Mouse (Mus musculus) stomach, postnatal 0 days (tissue): ENCODE measurements around the gene Dnajb1. TPM values are rescaled to one million over a fixed set of nuclear protein-coding genes. Genes with fewer than 3 reads are reported as not detected.
A peak's percentile ranks its signal among the peaks of the same experiment; 100 is the strongest.

Source experiments
- ATAC-seq: fragments of 200-750 bp; cut with Nextera tagmentation; 2 replicates; pipeline ENCODE4 v1.8.0; 2017; ENCODE audit not compliant: low FRiP score, low TSS enrichment
- DNase-seq: peaks from one replicate; pipeline ENCODE4 v3.0.0-alpha.2; 2016; ENCODE audit warnings: low spot score
- H3K27ac ChIP-seq: fragments of 300-500 bp; sonication (generic); replicated peaks from 2 replicates; pipeline ENCODE4 v1.5.1; 2014; ENCODE audit warnings: mild to moderate bottlenecking, control low read depth
- H3K27me3 ChIP-seq: fragments of 300-500 bp; sonication (generic); 2 replicates; pipeline ENCODE4 v1.6.1; 2014; ENCODE audit warnings: low read length; ENCODE audit not compliant: control insufficient read depth, insufficient read depth
- H3K36me3 ChIP-seq: fragments of 300-500 bp; sonication (generic); 2 replicates; pipeline ENCODE4 v1.6.1; 2014; ENCODE audit warnings: low read length, mixed read lengths; ENCODE audit not compliant: control insufficient read depth, insufficient read depth
- H3K4me1 ChIP-seq: fragments of 300-500 bp; sonication (generic); replicated peaks from 2 replicates; pipeline ENCODE4 v1.6.1; 2014; ENCODE audit warnings: antibody characterized with exemption; ENCODE audit not compliant: control insufficient read depth, insufficient read depth
- H3K4me2 ChIP-seq: fragments of 300-500 bp; sonication (generic); replicated peaks from 2 replicates; pipeline ENCODE4 v1.6.1; 2014; ENCODE audit warnings: low read depth, mild to moderate bottlenecking, control low read depth, moderate library complexity
- H3K4me3 ChIP-seq: fragments of 300-500 bp; sonication (generic); 2 replicates; pipeline ENCODE4 v1.5.1; 2014; ENCODE audit warnings: low read depth, low read length, control low read depth
- H3K9ac ChIP-seq: fragments of 300-500 bp; sonication (generic); 2 replicates; pipeline ENCODE4 v1.6.1; 2014; ENCODE audit warnings: mild to moderate bottlenecking, low read length, control low read depth, mixed read lengths
- H3K9me3 ChIP-seq: fragments of 300-500 bp; sonication (generic); 2 replicates; pipeline ENCODE4 v1.6.1; 2016; ENCODE audit warnings: low read length; ENCODE audit not compliant: control insufficient read depth
- CTCF ChIP-seq: IDR thresholded peaks from 2 replicates; pipeline ENCODE4 v1.5.1; 2016; ENCODE audit warnings: antibody characterized with exemption, low read depth, mild to moderate bottlenecking, moderate library complexity
- EP300 ChIP-seq: optimal IDR thresholded peaks from 2 replicates; pipeline ENCODE3; 2016; ENCODE audit warnings: antibody characterized with exemption
- WGBS: fragments of 180-500 bp; shearing (Covaris S2); extraction: QIAGEN DNeasy Blood & Tissue Kit; methylation state at CpG from one replicate; pipeline ENCODE4 v1.1.7; 2014; 5-methylcytosine and 5-hydroxymethylcytosine counted together
- polyA plus RNA-seq: library from polyadenylated mRNA; unstranded; fragments of >200 nt; fragmentation: Nextera tagmentation; extraction: Ambion mirVana; gene quantifications from 2 replicates; pipeline ENCODE4 v1.2.1, GENCODE M21; 2015

Dnajb1 gene
- 36.9 and 39.9 TPM in 2 replicates for polyA plus RNA-seq

GRCm38 (mm10) chr8:83607661-83608397 is at the start of gene Dnajb1, which contains the start of gene Tecr:
TSS of gene Dnajb1 (plus strand) at chr8:83608193.
TSS of gene Tecr (minus strand) at chr8:83607971.
- TF ChIP-seq EP300 (peak; percentile 76), CTCF (no peak)
- ATAC-seq (peak; percentile 97), DNase-seq (peak; percentile 100)
- H3K4me2 ChIP-seq: peak within 1 kb of the TSS; percentile 56
- peak within 1 kb of the TSS; percentile 85 for H3K4me3 ChIP-seq
- H3K9me3 ChIP-seq: no peaks in the 10 kb centered on the region
- no peaks in the 10 kb centered on the region for H3K4me1 ChIP-seq
- under 1% methylated on average over 69 of the region's 69 CpGs for WGBS
- peak within 1 kb of the TSS; percentile 99 for H3K27ac ChIP-seq
- H3K27me3 ChIP-seq: no peaks in the 10 kb centered on the region
- peak within 1 kb of the TSS; percentile 90 for H3K9ac ChIP-seq
- peaks cover 24% of the 10 kb centered on the region for H3K36me3 ChIP-seq

DNA sequence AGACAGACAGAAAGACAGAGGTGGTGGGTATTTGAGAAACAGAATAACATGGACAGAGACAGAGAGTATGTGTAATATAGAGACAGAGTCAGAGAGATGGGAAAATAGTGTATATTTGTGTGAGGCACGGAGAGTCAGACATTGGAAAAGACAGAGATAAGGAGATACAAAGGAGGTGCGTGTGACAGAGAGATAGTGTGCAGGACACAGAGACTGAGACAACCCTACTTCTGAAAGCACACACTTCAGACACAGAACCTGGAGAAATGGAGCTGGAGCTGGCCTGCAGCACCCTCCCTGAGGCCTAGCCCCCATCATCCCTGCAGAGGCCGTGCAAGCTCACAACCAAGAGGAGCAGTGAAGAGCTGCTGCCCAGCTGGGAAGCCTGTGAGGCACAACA is 45.3 kb upstream of the Dnajb1 start:
- TF ChIP-seq CTCF: no peak
- TF ChIP-seq EP300: no peak
- no peak overlapping the region for H3K4me3 ChIP-seq
- H3K9me3 ChIP-seq: no peaks in the 10 kb centered on the region
- DNase-seq (no peak), ATAC-seq (no peak)
- no peaks in the 10 kb centered on the region for H3K36me3 ChIP-seq
- H3K4me1 ChIP-seq: no peaks in the 10 kb centered on the region; the same call in 1 of the 2 replicates
- WGBS: 70% methylated on average over 3 of the region's 3 CpGs
- H3K4me2 ChIP-seq: no peak overlapping the region
- no peak overlapping the region for H3K9ac ChIP-seq
- no peak overlapping the region for H3K27ac ChIP-seq
- no peaks in the 10 kb centered on the region for H3K27me3 ChIP-seq

GRCm38 (mm10) chr8:83563246-83563645 is 44.7 kb upstream of the Dnajb1 start:
- no peak overlapping the region for H3K9ac ChIP-seq
- no peaks in the 10 kb centered on the region for H3K27me3 ChIP-seq
- no peak for ATAC-seq
- no peak overlapping the region for H3K27ac ChIP-seq
- whole genome bisulfite sequencing: 71% methylated on average over 4 of the region's 4 CpGs
- H3K4me3 ChIP-seq: no peak overlapping the region
- no peak for TF ChIP-seq EP300
- TF ChIP-seq CTCF: no peak
- no peak overlapping the region for H3K4me2 ChIP-seq
- no peaks in the 10 kb centered on the region; the same call in 1 of the 2 replicates for H3K4me1 ChIP-seq
- no peaks in the 10 kb centered on the region for H3K36me3 ChIP-seq
- no peaks in the 10 kb centered on the region for H3K9me3 ChIP-seq
- no peak for DNase-seq

GRCm38 (mm10) chr8:83565731-83566375 is 42.1 kb upstream of the Dnajb1 start:
- no peak overlapping the region for H3K27ac ChIP-seq
- no peaks in the 10 kb centered on the region; the same call in 1 of the 2 replicates for H3K4me1 ChIP-seq
- H3K4me3 ChIP-seq: no peak overlapping the region
- DNase-seq: no peak
- no peaks in the 10 kb centered on the region for H3K27me3 ChIP-seq
- H3K4me2 ChIP-seq: peak overlapping the region; percentile 85; the same call in 1 of the 2 replicates
- no peaks in the 10 kb centered on the region for H3K36me3 ChIP-seq
- H3K9me3 ChIP-seq: no peaks in the 10 kb centered on the region
- H3K9ac ChIP-seq: no peak overlapping the region
- 78% methylated on average over 9 of the region's 9 CpGs for WGBS
- no peak for TF ChIP-seq EP300
- TF ChIP-seq CTCF: peak; percentile 46; the same call in 1 of the 2 replicates
- no peak for ATAC-seq

- peaks cover 5% of the 10 kb centered on the region; the same call in 1 of the 2 replicates for H3K36me3 ChIP-seq
- no peaks in the 10 kb centered on the region for H3K27me3 ChIP-seq
- H3K4me1 ChIP-seq: no peaks in the 10 kb centered on the region; the same call in 1 of the 2 replicates
- peak within 1 kb of the TSS; percentile 84 for H3K9ac ChIP-seq
- peak within 1 kb of the TSS; percentile 85 for H3K4me2 ChIP-seq
- H3K27ac ChIP-seq: peak within 1 kb of the TSS; percentile 78
- ATAC-seq (peak; percentile 87), DNase-seq (peak; percentile 94)
- TF ChIP-seq EP300 (no peak), CTCF (peak; percentile 99)
- under 1% methylated on average over 48 of the region's 48 CpGs for WGBS
- peak within 1 kb of the TSS; percentile 85 for H3K4me3 ChIP-seq
- H3K9me3 ChIP-seq: no peaks in the 10 kb centered on the region
Measured at GRCm38 (mm10) chr8:83566469-83567395, 41.3 kb upstream of the Dnajb1 start, which contains the start of gene Ndufb7. TSS of gene Ndufb7 (plus strand) at chr8:83566671.
